Mouse (Mus musculus) heart, adult 2 months (tissue): ENCODE results near the gene Gm13539.

Source experiments
- CTCF ChIP-seq: fragments of 200-600 bp; IDR thresholded peaks from 2 replicates; pipeline ENCODE4 v1.8.1; 2022; ENCODE audit warnings: antibody characterized with exemption, mild to moderate bottlenecking, moderate library complexity
- EP300 ChIP-seq: fragments of 200-500 bp; IDR thresholded peaks from 2 replicates; pipeline ENCODE4 v1.6.1; 2011; ENCODE audit warnings: low read depth, low read length, control low read depth; ENCODE audit not compliant: insufficient read depth
- POLR2A ChIP-seq: fragments of 200-500 bp; IDR thresholded peaks from 2 replicates; pipeline ENCODE4 v1.6.1; 2011; ENCODE audit warnings: mild to moderate bottlenecking, low read depth, low read length, control low read depth; ENCODE audit not compliant: insufficient read depth

DNA sequence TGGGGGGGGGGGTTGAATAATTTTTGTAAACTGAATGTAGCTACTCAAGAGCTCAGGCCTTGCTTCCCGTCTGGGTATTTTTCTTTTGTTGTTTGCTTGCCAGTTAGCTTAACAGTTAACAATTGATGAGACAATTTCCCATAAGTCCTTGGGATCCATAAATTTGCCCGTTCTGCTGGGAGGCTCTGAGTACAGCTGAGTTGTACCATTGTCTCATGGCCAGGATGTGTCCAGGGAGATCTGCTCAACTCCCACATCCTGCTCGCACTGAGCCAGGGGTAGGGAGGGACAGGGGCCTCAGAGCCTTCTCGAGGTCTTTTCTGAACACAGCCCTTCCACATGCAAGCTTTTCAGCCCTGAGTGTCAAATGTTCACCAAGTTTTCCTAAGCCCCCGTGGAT is 16.0 kb downstream of the Gm13539 start:
- TF ChIP-seq CTCF (no peak), POLR2A (no peak), EP300 (no peak)
